ENCODE assay signal across 24 mouse cellular contexts in genomic region chr4:34148956-34149739, GRCm38 (mm10).
DNase-seq lines count a peak whose midpoint lies in the region; ATAC-seq and TF ChIP-seq lines count a peak whose summit lies in the region.
"Had no signal": no experiment of that assay in that cellular context is flagged by ENCODE, and none has a peak within 500 bp of the region (broad histone marks: within the 10 kb centered on the region; RNA-seq: fewer than 3 reads in every experiment).

No protein-coding gene starts in this region.

- peak; percentile 52 to 54 for DNase-seq in cerebellum, postnatal 14 days
- DNase-seq in hindbrain, postnatal 0 days (ENCODE audit: low spot score): peak; percentile 40
- peak; percentile 6 for DNase-seq in retina, postnatal 1 day
- no peak for DNase-seq in retina, embryonic 14.5 days (ENCODE audit: low spot score)
- DNase-seq in urinary bladder, postnatal 10 days (ENCODE audit: low spot score): no peak
- DNase-seq: adrenal gland, adult 2 months; adrenal gland, postnatal 14 days; B cell, adult 2 months; cerebellum, adult 18-20 months; cerebellum, adult 9-10 months; gastrocnemius, postnatal 25 days; heart, adult 18-20 months; heart, postnatal 10 days; heart, postnatal 36 days had no signal

- no peak overlapping the region for H3K4me2 ChIP-seq in hindbrain, postnatal 0 days (ENCODE audit: low read depth, low read length)
- no peak overlapping the region for H3K4me2 ChIP-seq in hindbrain, embryonic 13.5 days
- H3K4me2 ChIP-seq: forebrain, embryonic 15.5 days; heart, embryonic 12.5 days; heart, embryonic 15.5 days; hindbrain, embryonic 15.5 days had no signal

- H3K9me3 ChIP-seq in hindbrain, postnatal 0 days (ENCODE audit: low read length): no peaks in the 10 kb centered on the region
- no peaks in the 10 kb centered on the region for H3K9me3 ChIP-seq in hindbrain, embryonic 13.5 days
- H3K9me3 ChIP-seq: forebrain, embryonic 15.5 days; G1E; heart, embryonic 12.5 days; heart, embryonic 15.5 days; hindbrain, embryonic 15.5 days had no signal

- no peak overlapping the region for H3K9ac ChIP-seq in hindbrain, postnatal 0 days (replicated peaks; ENCODE audit: low read length)
- no peak overlapping the region for H3K9ac ChIP-seq in hindbrain, embryonic 13.5 days
- H3K9ac ChIP-seq: forebrain, embryonic 15.5 days; heart, embryonic 12.5 days; heart, embryonic 15.5 days; hindbrain, embryonic 15.5 days had no signal

- H3K4me1 ChIP-seq in hindbrain, postnatal 0 days (ENCODE audit: insufficient read depth, low read length): no peaks in the 10 kb centered on the region; the same call in 1 of the 2 replicates
- 0 out of 2 replicates have a peak, but pooled peaks cover 3% of the 10 kb centered on the region for H3K4me1 ChIP-seq in hindbrain, embryonic 13.5 days (replicated peaks)
- H3K4me1 ChIP-seq: heart, embryonic 12.5 days; heart, embryonic 15.5 days had no signal

- no peaks in the 10 kb centered on the region for H3K27me3 ChIP-seq in hindbrain, postnatal 0 days (ENCODE audit: insufficient read depth, low read length)
- H3K27me3 ChIP-seq in hindbrain, embryonic 13.5 days: no peaks in the 10 kb centered on the region
- H3K27me3 ChIP-seq: CH12.LX; forebrain, embryonic 15.5 days; heart, embryonic 12.5 days; heart, embryonic 15.5 days; hindbrain, embryonic 15.5 days had no signal

- no peak overlapping the region; the same call in 1 of the 2 replicates for H3K27ac ChIP-seq in hindbrain, postnatal 0 days
- H3K27ac ChIP-seq in hindbrain, embryonic 13.5 days: no peak overlapping the region
- H3K27ac ChIP-seq: forebrain, embryonic 15.5 days; heart, embryonic 15.5 days; hindbrain, embryonic 15.5 days had no signal

- no peak for TF ChIP-seq CTCF in hindbrain, postnatal 0 days (IDR thresholded peaks at IDR 0.05; ENCODE audit: low read depth)

- no peaks in the 10 kb centered on the region for H3K36me3 ChIP-seq in hindbrain, postnatal 0 days (ENCODE audit: insufficient read depth, low read length)
- H3K36me3 ChIP-seq in hindbrain, embryonic 13.5 days: no peaks in the 10 kb centered on the region
- H3K36me3 ChIP-seq: forebrain, embryonic 15.5 days; G1E; heart, embryonic 12.5 days; heart, embryonic 15.5 days; hindbrain, embryonic 15.5 days had no signal

- no peak for ATAC-seq in cerebellum, adult (ENCODE audit: insufficient number of reproducible peaks, low FRiP score, low TSS enrichment)
- peak; percentile 40; the same call in 1 of the 2 replicates for ATAC-seq in hindbrain, postnatal 0 days
- no peak for ATAC-seq in hindbrain, embryonic 13.5 days (ENCODE audit: low FRiP score)
- ATAC-seq: forebrain, embryonic 15.5 days; inflammation-experienced regulatory T-cells, adult 6 months; intestine, embryonic 16.5 days had no signal

- 58% methylated on average over 5 of the region's 5 CpGs for WGBS in hindbrain, postnatal 0 days
- WGBS in hindbrain, embryonic 13.5 days: 78% methylated on average over 5 of the region's 5 CpGs

- H3K4me3 ChIP-seq in hindbrain, postnatal 0 days (ENCODE audit: low read length): no peak overlapping the region
- no peak overlapping the region for H3K4me3 ChIP-seq in hindbrain, embryonic 13.5 days
- H3K4me3 ChIP-seq: forebrain, embryonic 15.5 days; heart, embryonic 12.5 days; heart, embryonic 15.5 days; hindbrain, embryonic 15.5 days had no signal

Comparison
In these comparisons a context has a peak if more than half of its experiments do, and no peak if none do; other contexts are left out.
1. DNase-seq: peak in cerebellum, postnatal 14 days (2 of 2), hindbrain, postnatal 0 days (single experiment) and retina, postnatal 1 day (single experiment); none in retina, embryonic 14.5 days (single experiment) and urinary bladder, postnatal 10 days (single experiment).